Mouse (Mus musculus) MEL (cell line): ENCODE data around the gene Tmtc2. TPM values are rescaled to one million over a fixed set of nuclear protein-coding genes. Genes with fewer than 3 reads are reported as not detected.

Experiments
- DNase-seq: peaks from one replicate; pipeline ENCODE4 v3.0.0; 2011; ENCODE audit warnings: low read depth, low spot score
- H3K27ac ChIP-seq: 2 replicates; pipeline ENCODE4 v1.5.1; 2012; ENCODE audit warnings: low read depth, mild to moderate bottlenecking, control low read depth, low read length, moderate library complexity; ENCODE audit not compliant: control insufficient read depth
- H3K27me3 ChIP-seq, 2 experiments: fragments of 150-350 bp in 1 of 2; sonication (generic) in 1 of 2; 2 replicates each; pipeline ENCODE4 v1.6.1; 2012; ENCODE audit warnings: low read length in 2 of 2, mild to moderate bottlenecking in 2 of 2, improper control_type of control experiment in 1 of 2, moderate library complexity in 1 of 2; ENCODE audit not compliant: insufficient read depth in 2 of 2, control insufficient read depth in 1 of 2
- H3K36me3 ChIP-seq, 2 experiments: 2 replicates each; pipeline ENCODE4 v1.6.1; 2012 to 2014; ENCODE audit warnings: low read length in 2 of 2, improper control_type of control experiment in 1 of 2, inconsistent platforms in 1 of 2, mild to moderate bottlenecking in 1 of 2; ENCODE audit not compliant: insufficient read depth in 2 of 2, control insufficient read depth in 1 of 2
- H3K4me1 ChIP-seq, 2 experiments: fragments of 150-350 bp in 1 of 2; sonication (generic) in 1 of 2; 2 replicates each; pipeline ENCODE4 v1.6.1; 2012; ENCODE audit warnings: low read length in 2 of 2, improper control_type of control experiment in 1 of 2, mild to moderate bottlenecking in 1 of 2; ENCODE audit not compliant: insufficient read depth in 2 of 2, control insufficient read depth in 1 of 2
- H3K4me3 ChIP-seq, 2 experiments: fragments of 150-350 bp in 1 of 2; sonication (generic) in 1 of 2; 2 replicates each; pipeline ENCODE4 v1.5.1; 2012; ENCODE audit warnings: low read depth in 2 of 2, low read length in 2 of 2, mild to moderate bottlenecking in 2 of 2, moderate library complexity in 2 of 2, control low read depth in 1 of 2, improper control_type of control experiment in 1 of 2; ENCODE audit not compliant: control insufficient read depth in 1 of 2, insufficient read depth in 1 of 2
- H3K79me2 ChIP-seq: 2 replicates; pipeline ENCODE4 v1.6.1; 2012; ENCODE audit warnings: mild to moderate bottlenecking, low read length, moderate library complexity; ENCODE audit not compliant: control insufficient read depth, poor library complexity, insufficient read depth
- H3K9ac ChIP-seq: 2 replicates; pipeline ENCODE4 v1.6.1; 2012; ENCODE audit warnings: low read depth, mild to moderate bottlenecking, control low read depth, low read length, moderate library complexity; ENCODE audit not compliant: control insufficient read depth, poor library complexity, severe bottlenecking
- H3K9me3 ChIP-seq: fragments of 150-350 bp; sonication (generic); replicated peaks from 2 replicates; pipeline ENCODE4 v1.6.1; 2012; ENCODE audit warnings: mild to moderate bottlenecking, low read length, improper control_type of control experiment, moderate library complexity; ENCODE audit not compliant: insufficient read depth
- BHLHE40 ChIP-seq: IDR thresholded peaks from 2 replicates; pipeline ENCODE4 v1.6.1; 2012; ENCODE audit warnings: low read depth, mild to moderate bottlenecking, inconsistent platforms, low read length, improper control_type of control experiment, borderline replicate concordance
- ETS1 ChIP-seq: IDR thresholded peaks from 2 replicates; pipeline ENCODE4 v1.6.1; 2012; ENCODE audit warnings: low read depth, mild to moderate bottlenecking, inconsistent platforms, low read length, improper control_type of control experiment, moderate library complexity
- GATA1 ChIP-seq: IDR thresholded peaks from 2 replicates; pipeline ENCODE4 v1.6.1; 2011; ENCODE audit warnings: low read depth, low read length, improper control_type of control experiment
- HCFC1 ChIP-seq: IDR thresholded peaks from 2 replicates; pipeline ENCODE4 v1.6.1; 2012; ENCODE audit warnings: low read depth, mild to moderate bottlenecking, inconsistent platforms, low read length, improper control_type of control experiment, moderate library complexity
- JUND ChIP-seq: IDR thresholded peaks from 2 replicates; pipeline ENCODE4 v1.6.1; 2011; ENCODE audit warnings: low read depth, mild to moderate bottlenecking, improper control_type of control experiment, low read length
- KAT2A ChIP-seq: conservative IDR thresholded peaks from 2 replicates; pipeline ENCODE4 v1.6.1; 2012; ENCODE audit warnings: low read depth, low read length, improper control_type of control experiment, inconsistent platforms
- NELFE ChIP-seq: IDR thresholded peaks from 2 replicates; pipeline ENCODE4 v1.6.1; 2011; ENCODE audit warnings: low read depth, low read length, improper control_type of control experiment
- NRF1 ChIP-seq: IDR thresholded peaks from 2 replicates; pipeline ENCODE4 v1.6.1; 2014; ENCODE audit warnings: low read depth, mild to moderate bottlenecking, inconsistent platforms, low read length, improper control_type of control experiment, moderate library complexity; ENCODE audit not compliant: poor library complexity, insufficient read depth, severe bottlenecking
- RAD21 ChIP-seq: IDR thresholded peaks from 2 replicates; pipeline ENCODE4 v1.6.1; 2011; ENCODE audit warnings: mild to moderate bottlenecking, low read depth, low read length, improper control_type of control experiment
- RCOR1 ChIP-seq: IDR thresholded peaks from 2 replicates; pipeline ENCODE4 v1.6.1; 2012; ENCODE audit warnings: low read depth, mild to moderate bottlenecking, inconsistent platforms, low read length, improper control_type of control experiment
- SMC3 ChIP-seq: IDR thresholded peaks from 2 replicates; pipeline ENCODE4 v1.6.1; 2011; ENCODE audit warnings: low read depth, low read length, improper control_type of control experiment
- TBP ChIP-seq: IDR thresholded peaks from 2 replicates; pipeline ENCODE4 v1.8.0; 2011; ENCODE audit warnings: low read depth, low read length, improper control_type of control experiment
- UBTF ChIP-seq: IDR thresholded peaks from 2 replicates; pipeline ENCODE4 v1.6.1; 2012; ENCODE audit warnings: low read depth, mild to moderate bottlenecking, inconsistent platforms, low read length, improper control_type of control experiment, moderate library complexity, borderline replicate concordance; ENCODE audit not compliant: insufficient read depth
- USF1 ChIP-seq: IDR thresholded peaks from 2 replicates; pipeline ENCODE4 v1.6.1; 2014; ENCODE audit warnings: low read depth, mild to moderate bottlenecking, inconsistent platforms, low read length, improper control_type of control experiment, moderate library complexity
- ZMIZ1 ChIP-seq: IDR thresholded peaks from 2 replicates; pipeline ENCODE4 v1.6.1; 2012; ENCODE audit warnings: low read depth, mild to moderate bottlenecking, inconsistent platforms, low read length, improper control_type of control experiment, moderate library complexity
- ZNF384 ChIP-seq: IDR thresholded peaks from 2 replicates; pipeline ENCODE4 v1.6.1; 2012; ENCODE audit warnings: low read depth, mild to moderate bottlenecking, inconsistent platforms, low read length, improper control_type of control experiment
- polyA plus RNA-seq, 2 experiments: library from polyadenylated mRNA; stranded (reverse) in 1 of 2; unstranded in 1 of 2; fragments of >175 nt in 1 of 2; fragments of >200 nt in 1 of 2; gene quantifications; 2 replicates each; pipeline versions ENCODE4 v1.2.1 to v1.2.4; 2012; ENCODE audit warnings: low replicate concordance in 2 of 2, low read depth in 1 of 2; ENCODE audit not compliant: insufficient read length in 2 of 2, insufficient read depth in 1 of 2, missing spikeins in 1 of 2
- total RNA-seq: library from RNA; depleted of rRNA; stranded (reverse); fragments of 300-350 nt; gene quantifications from 2 replicates; pipeline ENCODE4 v1.2.3, GENCODE M21; 2012

Tmtc2 gene
- total and polyA plus RNA-seq, 3 experiments = not detected

DNA sequence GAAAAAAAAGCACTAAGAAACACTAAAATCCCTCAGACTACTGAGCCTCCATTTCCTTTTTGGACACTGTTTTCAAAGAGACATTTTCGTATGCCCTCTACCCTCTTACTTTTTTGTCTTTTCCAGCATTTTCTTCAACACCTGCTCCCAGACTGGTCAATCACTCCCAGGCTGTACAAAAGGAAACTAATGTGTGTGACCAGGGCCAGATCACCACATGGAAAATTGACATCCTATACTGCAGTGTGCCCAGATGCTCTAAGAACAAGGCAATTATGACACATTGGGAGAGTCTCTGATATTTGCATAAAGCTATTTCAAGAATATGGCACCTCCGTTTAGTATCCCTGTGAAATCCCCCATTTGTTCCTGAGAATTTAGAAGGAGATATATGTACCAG lies 127.1 kb downstream of the Tmtc2 start:
- Histone ChIP-seq H3K36me3 (no peaks in the 10 kb centered on the region), H3K27me3 (no peaks in the 10 kb centered on the region), H3K27ac (no peak overlapping the region), H3K4me3 (no peak overlapping the region), H3K9me3 (no peaks in the 10 kb centered on the region), H3K9ac (no peak overlapping the region), H3K4me1 (no peaks in the 10 kb centered on the region), H3K79me2 (no peaks in the 10 kb centered on the region)
- no peak for TF ChIP-seq KAT2A
- TF ChIP-seq NRF1 = no peak
- TF ChIP-seq USF1 = no peak
- TF ChIP-seq HCFC1 = no peak
- TF ChIP-seq NELFE = no peak
- TF ChIP-seq BHLHE40 = no peak
- TF ChIP-seq JUND = no peak
- no peak for TF ChIP-seq RCOR1
- no peak for TF ChIP-seq TBP
- TF ChIP-seq RAD21 = no peak
- no peak for DNase-seq

DNA sequence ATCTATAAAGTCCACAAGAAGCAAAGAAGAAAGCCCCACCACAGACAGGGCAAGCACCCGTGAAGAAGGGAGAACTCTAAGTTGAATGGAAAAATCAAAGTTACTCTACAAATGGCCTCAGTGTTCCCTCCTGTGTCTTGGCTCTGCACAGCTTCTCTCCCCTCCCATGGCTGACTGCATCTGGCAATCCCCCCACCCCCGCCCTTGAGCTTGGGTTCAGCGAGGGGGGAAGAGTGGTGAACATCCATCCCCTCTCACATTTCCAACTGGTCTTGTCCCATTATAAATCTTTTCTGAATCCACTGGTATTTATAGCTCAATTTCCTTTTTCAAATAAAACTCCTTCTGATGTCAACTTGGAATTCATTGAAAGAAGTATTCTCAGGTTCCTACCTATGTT lies 129.9 kb downstream of the Tmtc2 start:
- Histone ChIP-seq H3K4me3 (no peak overlapping the region), H3K79me2 (no peaks in the 10 kb centered on the region), H3K36me3 (no peaks in the 10 kb centered on the region), H3K27me3 (no peaks in the 10 kb centered on the region), H3K9ac (no peak overlapping the region), H3K4me1 (no peaks in the 10 kb centered on the region), H3K9me3 (no peaks in the 10 kb centered on the region), H3K27ac (no peak overlapping the region)
- no peak for DNase-seq
- TF ChIP-seq GATA1 (no peak), ZMIZ1 (no peak), ZNF384 (no peak)

DNA sequence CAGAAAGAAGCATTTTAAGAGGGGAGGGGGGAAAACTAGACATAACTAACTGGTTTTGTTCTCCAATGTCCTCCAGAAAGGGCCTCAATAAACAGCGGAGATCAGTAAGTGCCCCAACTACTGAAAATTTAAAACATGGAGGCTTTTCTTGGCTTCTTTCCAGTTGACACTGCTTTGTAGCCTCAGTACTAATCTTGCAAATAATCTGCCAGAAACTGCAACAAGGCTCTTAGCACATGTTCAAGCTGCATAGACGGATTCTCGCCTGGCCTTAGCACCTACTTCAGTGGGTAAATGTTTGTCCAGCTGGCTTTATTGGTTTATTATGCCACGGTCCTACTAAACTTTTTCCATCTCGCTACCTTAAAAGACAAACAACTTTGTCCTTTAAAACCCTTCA lies 139.4 kb downstream of the Tmtc2 start:
- no peak for DNase-seq
- no peaks in the 10 kb centered on the region for H3K36me3 ChIP-seq
- no peak overlapping the region for H3K9ac ChIP-seq
- H3K79me2 ChIP-seq = no peaks in the 10 kb centered on the region
- TF ChIP-seq ETS1 (no peak), UBTF (no peak), TBP (no peak), SMC3 (no peak), RAD21 (no peak)
- no peaks in the 10 kb centered on the region for H3K4me1 ChIP-seq
- no peaks in the 10 kb centered on the region for H3K27me3 ChIP-seq
- no peak overlapping the region for H3K27ac ChIP-seq
- H3K4me3 ChIP-seq = no peak overlapping the region
- no peaks in the 10 kb centered on the region for H3K9me3 ChIP-seq
